Mouse (Mus musculus) limb, embryonic 13.5 days (tissue): ENCODE data around the gene 1700057G04Rik. TPM values are rescaled to one million over a fixed set of nuclear protein-coding genes. Genes with fewer than 3 reads are reported as not detected.

Experiments used
- ATAC-seq: fragments of 200-750 bp; cut with Nextera tagmentation; 2 replicates; pipeline ENCODE4 v1.8.0; 2017; ENCODE audit warnings: low read depth, moderate number of reproducible peaks, moderate TSS enrichment; ENCODE audit not compliant: low FRiP score
- H3K27ac ChIP-seq: fragments of 300-500 bp; sonication (generic); 2 replicates; pipeline ENCODE4 v1.5.1; 2015; ENCODE audit warnings: inconsistent platforms, mild to moderate bottlenecking, moderate library complexity
- H3K27me3 ChIP-seq: fragments of 300-500 bp; sonication (generic); 2 replicates; pipeline ENCODE4 v1.6.1; 2015; ENCODE audit warnings: mild to moderate bottlenecking, inconsistent platforms
- H3K36me3 ChIP-seq: fragments of 300-500 bp; sonication (generic); 2 replicates; pipeline ENCODE4 v1.6.1; 2015; ENCODE audit warnings: inconsistent platforms, mild to moderate bottlenecking, moderate library complexity
- H3K4me1 ChIP-seq: fragments of 300-500 bp; sonication (generic); 2 replicates; pipeline ENCODE4 v1.6.1; 2015; ENCODE audit warnings: inconsistent platforms
- H3K4me2 ChIP-seq: fragments of 300-500 bp; sonication (generic); replicated peaks from 2 replicates; pipeline ENCODE4 v1.6.1; 2015; ENCODE audit warnings: inconsistent platforms, mild to moderate bottlenecking, moderate library complexity
- H3K4me3 ChIP-seq: fragments of 300-500 bp; sonication (generic); 2 replicates; pipeline ENCODE4 v1.5.1; 2015; ENCODE audit warnings: moderate library complexity, mild to moderate bottlenecking, inconsistent platforms
- H3K9ac ChIP-seq: fragments of 300-500 bp; sonication (generic); 2 replicates; pipeline ENCODE4 v1.6.1; 2015; ENCODE audit warnings: mild to moderate bottlenecking, inconsistent platforms
- H3K9me3 ChIP-seq: fragments of 300-500 bp; sonication (generic); 2 replicates; pipeline ENCODE4 v1.6.1; 2016; ENCODE audit warnings: inconsistent platforms
- WGBS: fragments of 180-500 bp; shearing (Covaris S2); methylation state at CpG from one replicate; pipeline ENCODE4 v1.1.7; 2015; 5-methylcytosine and 5-hydroxymethylcytosine counted together
- polyA plus RNA-seq: library from polyadenylated mRNA; unstranded; fragments of >200 nt; fragmentation: Nextera tagmentation; extraction: Ambion mirVana; gene quantifications from 2 replicates; pipeline ENCODE4 v1.2.1, GENCODE M21; 2015

1700057G04Rik gene
- polyA plus RNA-seq, 1 experiment from 2014 or later: not detected

DNA sequence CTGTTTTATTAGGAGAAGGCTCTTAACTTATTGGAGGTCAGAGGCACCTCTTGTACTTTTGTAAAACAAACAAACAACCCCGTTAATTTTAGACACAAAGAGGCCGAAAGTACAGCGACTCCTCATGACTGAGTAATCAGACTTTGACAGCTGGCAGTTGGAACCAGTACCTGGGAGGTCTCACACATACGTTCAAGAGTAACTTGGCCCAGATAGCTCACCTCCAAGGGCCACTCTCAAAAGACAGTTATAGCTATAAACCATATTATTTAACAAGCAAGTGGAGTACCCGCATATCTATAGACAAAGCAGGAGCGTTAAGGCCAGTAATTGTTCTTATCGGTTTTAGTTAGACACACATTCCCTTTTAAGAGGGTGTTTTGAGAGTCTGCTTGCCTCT lies 32.8 kb upstream of the 1700057G04Rik start:
- no peaks in the 10 kb centered on the region for H3K27me3 ChIP-seq
- H3K9ac ChIP-seq: no peak overlapping the region
- WGBS: 63% methylated on average over 7 of the region's 7 CpGs
- H3K4me2 ChIP-seq: no peak overlapping the region
- ATAC-seq: no peak
- peaks cover 17% of the 10 kb centered on the region for H3K4me1 ChIP-seq
- H3K36me3 ChIP-seq: no peaks in the 10 kb centered on the region; the same call in 1 of the 2 replicates
- no peak overlapping the region for H3K4me3 ChIP-seq
- no peaks in the 10 kb centered on the region for H3K9me3 ChIP-seq
- H3K27ac ChIP-seq: no peak overlapping the region

DNA sequence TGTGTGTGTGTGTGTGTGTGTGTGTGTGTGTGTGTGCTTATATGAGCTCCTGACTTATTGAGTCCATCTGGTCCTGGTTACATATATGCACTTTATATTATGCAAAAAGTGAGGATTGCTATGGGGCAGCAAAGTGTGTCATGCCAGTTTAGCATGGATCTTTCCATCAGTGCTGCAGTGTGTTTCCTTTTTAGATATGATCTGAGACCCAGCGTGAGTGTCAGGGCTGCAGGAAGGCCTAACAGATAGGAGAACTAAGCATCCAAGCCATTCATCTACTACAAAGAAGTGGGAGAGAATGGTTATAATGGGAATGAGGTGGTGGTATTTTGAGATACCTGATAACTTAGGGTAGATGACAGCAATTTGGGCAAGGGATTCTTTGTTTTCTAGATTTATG lies 29.1 kb upstream of the 1700057G04Rik start:
- Histone ChIP-seq H3K4me3 (no peak overlapping the region), H3K27ac (no peak overlapping the region), H3K4me1 (peaks cover 14% of the 10 kb centered on the region), H3K27me3 (no peaks in the 10 kb centered on the region), H3K9me3 (no peaks in the 10 kb centered on the region), H3K9ac (no peak overlapping the region), H3K4me2 (no peak overlapping the region), H3K36me3 (no peaks in the 10 kb centered on the region)
- WGBS: 89% methylated on average over 1 of the region's 1 CpGs
- ATAC-seq: no peak

DNA sequence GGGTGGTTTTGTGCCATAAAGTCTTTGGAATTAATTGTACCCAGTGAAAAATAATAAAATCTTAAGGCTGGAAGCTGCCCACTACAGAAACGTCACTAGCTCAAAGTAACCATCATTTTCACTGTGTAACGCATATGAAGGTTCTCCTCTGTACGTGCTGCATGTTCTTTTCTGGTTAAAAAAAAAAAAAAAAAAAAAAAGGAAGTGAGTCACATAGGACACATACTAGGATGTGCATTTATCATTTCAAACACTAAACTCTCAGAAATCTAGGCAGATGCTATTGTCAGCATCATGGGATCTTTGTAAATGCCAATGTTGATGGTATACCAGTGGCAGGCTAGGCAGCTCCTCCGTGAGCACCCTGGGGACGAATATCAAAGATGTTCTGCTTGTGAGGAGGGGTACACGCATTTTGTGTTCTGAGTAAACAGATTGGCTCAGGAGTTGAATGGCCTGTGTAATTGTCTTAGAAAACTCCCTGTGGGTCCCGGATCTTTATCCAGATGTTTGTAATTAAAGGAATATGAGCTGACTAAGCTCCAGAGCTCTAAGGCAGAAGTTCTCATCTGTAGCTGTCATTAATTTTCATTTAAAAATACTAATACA lies 26.5 kb upstream of the 1700057G04Rik start:
- Histone ChIP-seq H3K9me3 (no peaks in the 10 kb centered on the region), H3K4me2 (no peak overlapping the region), H3K36me3 (no peaks in the 10 kb centered on the region), H3K4me1 (no peaks in the 10 kb centered on the region), H3K9ac (no peak overlapping the region), H3K27ac (no peak overlapping the region), H3K4me3 (no peak overlapping the region), H3K27me3 (no peaks in the 10 kb centered on the region)
- ATAC-seq: no peak
- 21% methylated on average over 7 of the region's 7 CpGs for WGBS

DNA sequence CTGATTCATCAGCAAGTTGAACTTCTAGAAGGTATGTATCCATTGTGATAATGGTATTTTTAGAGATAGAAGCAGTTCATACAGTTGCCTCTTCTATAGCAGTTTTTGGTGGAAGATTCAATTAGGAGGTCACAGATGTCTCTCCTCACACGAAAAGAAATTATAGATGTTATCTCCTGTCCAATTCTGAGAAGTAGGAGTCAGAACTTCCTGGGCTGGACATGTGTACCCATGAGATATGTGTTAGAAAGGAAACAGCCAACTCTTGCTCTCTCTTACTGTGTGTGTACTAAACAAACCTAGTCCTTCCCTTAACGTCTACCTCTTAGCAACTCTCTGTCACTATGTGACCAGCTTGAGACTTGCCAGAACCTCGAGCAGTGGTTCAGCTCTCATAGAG lies 19.5 kb upstream of the 1700057G04Rik start:
- Histone ChIP-seq H3K9me3 (no peaks in the 10 kb centered on the region), H3K4me3 (no peak overlapping the region), H3K27me3 (no peaks in the 10 kb centered on the region), H3K4me2 (no peak overlapping the region), H3K4me1 (0 out of 2 replicates have a peak, but pooled peaks cover 2% of the 10 kb centered on the region), H3K27ac (no peak overlapping the region), H3K9ac (no peak overlapping the region), H3K36me3 (no peaks in the 10 kb centered on the region)
- ATAC-seq: no peak
- WGBS: 75% methylated on average over 3 of the region's 3 CpGs

DNA sequence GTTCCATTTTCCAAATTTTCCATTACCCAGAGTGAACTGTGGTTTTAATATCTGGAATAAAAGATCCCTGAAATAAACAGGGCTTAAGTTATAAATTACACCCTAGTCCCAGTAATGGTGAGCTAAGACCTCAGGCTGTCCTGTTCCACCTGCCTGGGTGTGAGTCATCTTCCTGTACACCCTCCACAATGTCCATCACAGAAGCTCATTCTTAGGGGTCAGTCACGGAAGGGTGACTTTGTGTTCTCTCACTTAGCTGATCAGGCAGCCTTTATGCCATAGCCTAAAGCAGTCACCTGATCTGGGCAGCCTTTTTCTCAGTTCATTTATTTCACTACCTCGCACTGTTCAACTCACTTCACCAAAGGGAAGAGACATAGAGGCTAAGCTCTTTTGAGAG lies 17.0 kb upstream of the 1700057G04Rik start:
- no peaks in the 10 kb centered on the region for H3K27me3 ChIP-seq
- H3K27ac ChIP-seq: no peak overlapping the region
- H3K4me2 ChIP-seq: no peak overlapping the region
- WGBS: 77% methylated on average over 2 of the region's 2 CpGs
- no peak overlapping the region for H3K9ac ChIP-seq
- ATAC-seq: no peak
- no peaks in the 10 kb centered on the region for H3K36me3 ChIP-seq
- H3K4me1 ChIP-seq: 0 out of 2 replicates have a peak, but pooled peaks cover 2% of the 10 kb centered on the region
- H3K4me3 ChIP-seq: no peak overlapping the region
- no peaks in the 10 kb centered on the region for H3K9me3 ChIP-seq

GRCm38 (mm10) chr9:92292922-92293321 lies 16.3 kb upstream of the 1700057G04Rik start:
- 0 out of 2 replicates have a peak, but pooled peaks cover 2% of the 10 kb centered on the region for H3K4me1 ChIP-seq
- no peak overlapping the region for H3K4me2 ChIP-seq
- H3K9ac ChIP-seq: no peak overlapping the region
- H3K27me3 ChIP-seq: no peaks in the 10 kb centered on the region
- no peak overlapping the region for H3K4me3 ChIP-seq
- H3K27ac ChIP-seq: no peak overlapping the region
- no peaks in the 10 kb centered on the region for H3K9me3 ChIP-seq
- 59% methylated on average over 3 of the region's 3 CpGs for WGBS
- no peaks in the 10 kb centered on the region for H3K36me3 ChIP-seq
- no peak for ATAC-seq

DNA sequence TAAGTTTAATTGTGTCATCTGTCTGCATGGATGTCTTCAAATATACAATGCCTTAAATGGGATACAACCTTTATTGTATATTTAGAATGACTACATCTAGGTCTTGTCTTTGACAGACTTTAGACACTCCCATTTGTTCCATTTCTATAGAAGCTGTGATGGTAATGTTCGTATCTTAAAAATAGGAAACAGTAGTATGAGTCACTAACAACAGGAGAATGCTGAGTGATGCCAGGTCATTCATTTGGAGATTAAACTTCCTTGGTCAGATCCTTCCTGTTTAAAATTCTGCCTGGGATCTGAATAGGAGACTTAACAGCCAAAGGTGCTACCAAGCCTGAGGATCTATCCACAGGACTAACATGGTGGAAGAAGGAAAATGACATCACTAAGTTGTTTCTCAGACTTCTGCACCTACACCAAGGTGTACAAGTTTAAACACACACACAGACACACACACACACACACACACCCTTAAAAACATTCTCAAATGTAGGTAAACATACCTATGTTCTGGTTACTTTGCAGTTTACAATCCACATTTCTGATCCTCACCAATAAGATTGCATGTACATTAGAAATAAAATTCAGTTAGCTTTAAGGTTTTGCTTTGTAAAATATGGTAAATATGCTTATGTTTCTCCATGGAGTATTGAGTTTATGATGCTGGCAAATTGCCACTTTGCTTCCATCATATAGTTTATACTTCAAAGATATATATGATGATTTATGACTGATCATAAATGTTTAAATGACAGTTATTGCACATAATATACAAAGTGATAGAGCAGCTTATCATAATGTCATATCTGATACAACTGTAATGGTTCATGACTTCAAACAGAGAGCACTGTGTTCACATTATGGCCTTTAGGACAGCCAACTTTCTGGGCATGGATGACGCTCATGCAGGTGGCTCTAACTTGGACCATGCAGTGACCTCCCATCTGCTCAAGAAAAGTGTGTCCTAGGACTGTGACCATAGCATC lies 15.3 kb upstream of the 1700057G04Rik start:
- H3K4me1 ChIP-seq: 0 out of 2 replicates have a peak, but pooled peaks cover 2% of the 10 kb centered on the region
- H3K4me2 ChIP-seq: no peak overlapping the region
- H3K27me3 ChIP-seq: no peaks in the 10 kb centered on the region
- no peak for ATAC-seq
- no peak overlapping the region for H3K4me3 ChIP-seq
- H3K9ac ChIP-seq: no peak overlapping the region
- no peak overlapping the region for H3K27ac ChIP-seq
- no peaks in the 10 kb centered on the region for H3K9me3 ChIP-seq
- no peaks in the 10 kb centered on the region for H3K36me3 ChIP-seq
- WGBS: 88% methylated on average over 2 of the region's 2 CpGs

DNA sequence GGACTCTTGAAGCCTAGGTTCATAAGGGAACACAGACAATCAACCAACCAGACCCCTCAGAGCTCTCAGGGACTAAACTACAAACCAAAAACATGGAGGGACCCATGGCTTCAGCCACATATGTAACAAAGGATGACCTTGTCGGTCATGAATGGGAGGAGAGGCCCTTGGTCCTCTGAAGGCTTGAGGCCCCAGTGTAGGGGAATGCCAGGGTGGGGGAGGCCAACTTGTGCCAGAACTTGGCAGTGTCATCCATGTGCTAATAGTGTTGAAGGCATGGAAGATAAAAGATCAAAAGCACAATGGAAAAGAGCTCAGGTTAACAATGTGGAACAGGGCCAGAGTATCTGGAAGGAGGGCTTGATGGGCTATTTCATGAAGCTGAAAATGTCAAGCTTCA lies 10.9 kb upstream of the 1700057G04Rik start:
- no peaks in the 10 kb centered on the region for H3K36me3 ChIP-seq
- WGBS: 85% methylated on average over 1 of the region's 1 CpGs
- no peaks in the 10 kb centered on the region for H3K9me3 ChIP-seq
- no peak overlapping the region for H3K4me3 ChIP-seq
- H3K27ac ChIP-seq: no peak overlapping the region
- no peak overlapping the region for H3K9ac ChIP-seq
- ATAC-seq: no peak
- no peaks in the 10 kb centered on the region for H3K4me1 ChIP-seq
- H3K4me2 ChIP-seq: no peak overlapping the region
- no peaks in the 10 kb centered on the region for H3K27me3 ChIP-seq

GRCm38 (mm10) chr9:92301213-92301612 lies 8.0 kb upstream of the 1700057G04Rik start:
- Histone ChIP-seq H3K27me3 (no peaks in the 10 kb centered on the region), H3K27ac (no peak overlapping the region), H3K4me1 (no peaks in the 10 kb centered on the region), H3K4me3 (no peak overlapping the region), H3K9ac (no peak overlapping the region), H3K36me3 (no peaks in the 10 kb centered on the region), H3K9me3 (no peaks in the 10 kb centered on the region), H3K4me2 (no peak overlapping the region)
- ATAC-seq: no peak
- 54% methylated on average over 3 of the region's 3 CpGs for WGBS

DNA sequence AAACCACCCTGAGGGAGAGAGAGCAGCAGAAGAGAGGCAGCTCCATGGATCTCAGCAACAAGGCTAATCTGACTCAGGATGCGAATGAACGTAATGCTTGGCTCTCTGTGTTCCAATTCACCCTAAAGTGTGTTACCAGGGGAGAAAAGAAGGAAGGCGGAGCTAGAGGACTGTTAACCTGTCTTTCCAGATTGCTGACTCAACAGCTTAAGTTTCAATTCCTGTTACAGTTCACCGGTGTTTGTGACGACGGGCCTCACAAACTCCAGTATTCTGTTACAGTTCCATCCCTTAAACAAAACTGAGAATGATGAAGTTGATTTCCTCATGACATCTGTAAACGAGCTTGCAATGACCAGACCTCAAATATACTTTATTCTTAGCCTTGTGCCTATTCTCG lies 4.1 kb upstream of the 1700057G04Rik start:
- ATAC-seq: no peak
- Histone ChIP-seq H3K4me1 (no peaks in the 10 kb centered on the region), H3K4me3 (no peak overlapping the region), H3K4me2 (no peak overlapping the region), H3K9ac (no peak overlapping the region), H3K36me3 (no peaks in the 10 kb centered on the region), H3K27me3 (no peaks in the 10 kb centered on the region), H3K27ac (no peak overlapping the region), H3K9me3 (no peaks in the 10 kb centered on the region)
- 74% methylated on average over 8 of the region's 8 CpGs for WGBS

DNA sequence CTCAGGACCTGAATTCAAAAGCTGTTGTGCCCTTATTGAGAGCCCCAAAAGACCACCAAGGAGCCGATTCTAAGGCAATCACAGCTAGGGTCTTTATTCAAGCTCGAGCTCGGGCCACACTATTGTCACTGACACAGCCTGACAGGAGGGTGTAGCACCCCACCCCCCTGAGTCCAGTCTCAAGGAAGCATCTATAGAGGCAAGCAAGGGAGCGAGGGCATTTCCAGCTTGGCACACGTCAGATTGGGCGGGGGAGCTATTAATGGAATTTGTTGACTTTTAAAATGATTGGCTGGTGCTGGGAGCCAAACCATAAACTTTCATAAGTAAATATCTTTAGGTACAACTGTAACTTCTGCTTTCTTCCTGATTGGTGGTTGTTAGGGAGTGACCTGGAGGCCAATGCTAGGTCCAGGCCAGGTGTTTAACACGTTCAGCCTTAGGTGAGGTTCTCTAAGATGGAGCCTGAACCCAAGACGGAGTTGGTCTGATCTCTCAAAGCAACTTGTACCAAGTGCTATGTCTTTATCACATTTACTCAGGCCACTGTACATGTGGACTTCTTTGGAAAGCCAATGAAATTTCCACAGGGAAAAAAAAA lies 3.5 kb upstream of the 1700057G04Rik start:
- Histone ChIP-seq H3K4me1 (no peaks in the 10 kb centered on the region), H3K27me3 (no peaks in the 10 kb centered on the region), H3K36me3 (no peaks in the 10 kb centered on the region), H3K9ac (no peak overlapping the region), H3K4me3 (no peak overlapping the region), H3K4me2 (no peak overlapping the region), H3K27ac (no peak overlapping the region), H3K9me3 (no peaks in the 10 kb centered on the region)
- ATAC-seq: no peak
- WGBS: 87% methylated on average over 8 of the region's 8 CpGs

DNA sequence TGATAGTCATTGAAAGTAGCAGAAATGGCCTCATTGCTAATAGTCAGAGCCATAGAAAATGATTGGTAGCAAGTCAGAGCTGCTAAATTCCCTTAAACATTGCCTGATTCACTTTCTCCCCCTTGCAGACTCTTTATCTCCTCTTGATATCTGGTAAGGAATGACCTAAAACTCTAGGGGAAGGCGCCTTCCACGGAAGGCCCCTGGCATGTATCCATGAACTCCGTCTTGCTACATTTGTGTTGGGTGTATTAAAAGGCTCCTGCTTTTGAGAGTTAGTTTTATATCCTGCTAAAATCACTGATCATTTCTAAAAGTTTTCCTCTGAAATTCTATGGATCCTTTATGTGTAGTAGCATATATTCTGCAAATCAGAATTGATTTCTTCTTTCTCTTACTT lies 7.6 kb downstream of the 1700057G04Rik start:
- Histone ChIP-seq H3K9ac (no peak overlapping the region), H3K27me3 (no peaks in the 10 kb centered on the region), H3K36me3 (no peaks in the 10 kb centered on the region), H3K9me3 (no peaks in the 10 kb centered on the region), H3K4me3 (no peak overlapping the region), H3K4me2 (no peak overlapping the region), H3K4me1 (no peaks in the 10 kb centered on the region), H3K27ac (no peak overlapping the region)
- 85% methylated on average over 3 of the region's 3 CpGs for WGBS
- ATAC-seq: no peak
